Mouse (Mus musculus) heart, postnatal 4 days (tissue): ENCODE data around the gene Rabgef1. TPM values are rescaled to one million over a fixed set of nuclear protein-coding genes. Genes with fewer than 3 reads are reported as not detected.

Experiments
- DNase-seq: peaks from one replicate; pipeline ENCODE4 v3.0.0; 2021
- total RNA-seq, 2 experiments: library from RNA; stranded (reverse); gene quantifications; 2 replicates each; pipeline ENCODE4 v1.2.3; 2021

Gene Rabgef1
- total RNA-seq: 10 to 100 TPM; 19.4 to 23.5 TPM

GRCm38 (mm10) chr5:130171423-130171954 lies at the start of gene Rabgef1:
TSS of gene Rabgef1 (plus strand) at chr5:130171798.
- peak; percentile 97 for DNase-seq

GRCm38 (mm10) chr5:130122355-130122754 lies 49.2 kb upstream of the Rabgef1 start:
- no peak for DNase-seq

- DNase-seq: peak; percentile 27
Measured at GRCm38 (mm10) chr5:130124271-130124670, 47.3 kb upstream of the Rabgef1 start.

- DNase-seq: no peak
Measured at GRCm38 (mm10) chr5:130128686-130129523, 42.7 kb upstream of the Rabgef1 start.

- no peak for DNase-seq
Measured at GRCm38 (mm10) chr5:130129524-130129793, 42.1 kb upstream of the Rabgef1 start.

- DNase-seq: no peak
Measured at GRCm38 (mm10) chr5:130136597-130136996, 35.0 kb upstream of the Rabgef1 start.

GRCm38 (mm10) chr5:130139393-130139792 lies 32.2 kb upstream of the Rabgef1 start:
- DNase-seq: peak; percentile 88

GRCm38 (mm10) chr5:130141138-130141537 lies 30.5 kb upstream of the Rabgef1 start:
- DNase-seq: no peak

- no peak for DNase-seq
Measured at GRCm38 (mm10) chr5:130142041-130142440, 29.6 kb upstream of the Rabgef1 start.

- no peak for DNase-seq
Measured at GRCm38 (mm10) chr5:130143101-130143500, 28.5 kb upstream of the Rabgef1 start.

GRCm38 (mm10) chr5:130143977-130144333 lies 27.6 kb upstream of the Rabgef1 start:
- DNase-seq: peak; percentile 86

- peak; percentile 97 for DNase-seq
Measured at GRCm38 (mm10) chr5:130144334-130145312, 27.0 kb upstream of the Rabgef1 start, which contains the start of gene Kctd7. TSS of gene Kctd7 (plus strand) at chr5:130144861.

GRCm38 (mm10) chr5:130145961-130146360 lies 25.6 kb upstream of the Rabgef1 start:
- peak; percentile 27 for DNase-seq

- no peak for DNase-seq
Measured at GRCm38 (mm10) chr5:130149726-130150310, 21.8 kb upstream of the Rabgef1 start.

GRCm38 (mm10) chr5:130154286-130154685 lies 17.3 kb upstream of the Rabgef1 start:
- DNase-seq: no peak

GRCm38 (mm10) chr5:130158545-130158944 lies 13.1 kb upstream of the Rabgef1 start:
- no peak for DNase-seq

- DNase-seq: no peak
Measured at GRCm38 (mm10) chr5:130159761-130160201, 11.8 kb upstream of the Rabgef1 start.

- peak; percentile 86 for DNase-seq
Measured at GRCm38 (mm10) chr5:130163670-130164069, 7.9 kb upstream of the Rabgef1 start.

- no peak for DNase-seq
Measured at GRCm38 (mm10) chr5:130165213-130165612, 6.4 kb upstream of the Rabgef1 start.

GRCm38 (mm10) chr5:130169109-130169508 lies 2.5 kb upstream of the Rabgef1 start:
- DNase-seq: no peak

GRCm38 (mm10) chr5:130170666-130171422 lies 754 bp upstream of the Rabgef1 start:
- DNase-seq: no peak
